Mouse (Mus musculus): ENCODE measurements at regions not wholly inside any gene's neighbourhood (a gene's known extent, or its start where the extent isn't known, plus 50 kb on each side); places are given as distances from the start of the nearest gene placed in this dataset.

- Histone ChIP-seq H3K4me3 (no peak overlapping the region), H3K27ac (no peak overlapping the region), H3K4me1 (replicated peaks) (peaks cover 5% of the 10 kb centered on the region; the same call in 1 of the 2 replicates), H3K36me3 (no peaks in the 10 kb centered on the region), H3K27me3 (ENCODE audit: insufficient read depth, poor library complexity, severe bottlenecking) (no peaks in the 10 kb centered on the region), H3K9me3 (no peaks in the 10 kb centered on the region)
- no peak for DNase-seq (ENCODE audit: low spot score)
- 70% methylated on average over 8 of the region's 8 CpGs for WGBS
Observed at GRCm38 (mm10) chr3:144020189-144020940, 184.7 kb downstream of the Lmo4 start.

- H3K36me3 ChIP-seq, result no peaks in the 10 kb centered on the region
- 91% methylated on average over 2 of the region's 2 CpGs for WGBS
- no peak for DNase-seq (ENCODE audit: low spot score)
- H3K9me3 ChIP-seq, result no peaks in the 10 kb centered on the region
- peaks cover 5% of the 10 kb centered on the region; the same call in 1 of the 2 replicates for H3K4me1 ChIP-seq (replicated peaks)
- H3K4me3 ChIP-seq, result no peak overlapping the region
- no peak overlapping the region for H3K27ac ChIP-seq
- no peaks in the 10 kb centered on the region for H3K27me3 ChIP-seq (ENCODE audit: insufficient read depth, poor library complexity, severe bottlenecking)
Observed at GRCm38 (mm10) chr3:144019293-144019692, 185.7 kb downstream of the Lmo4 start.

- no peak for DNase-seq (ENCODE audit: low spot score)
- peaks cover 5% of the 10 kb centered on the region; the same call in 1 of the 2 replicates for H3K4me1 ChIP-seq (replicated peaks)
- H3K4me3 ChIP-seq, result no peak overlapping the region
- H3K27ac ChIP-seq, result no peak overlapping the region
- H3K36me3 ChIP-seq, result no peaks in the 10 kb centered on the region
- no peaks in the 10 kb centered on the region for H3K9me3 ChIP-seq
- 85% methylated on average over 4 of the region's 4 CpGs for WGBS
- H3K27me3 ChIP-seq (ENCODE audit: insufficient read depth, poor library complexity, severe bottlenecking), result no peaks in the 10 kb centered on the region
Observed at GRCm38 (mm10) chr3:144018559-144018958, 186.5 kb downstream of the Lmo4 start.

GRCm38 (mm10) chr3:144015236-144015635, 189.8 kb downstream of the Lmo4 start:
- WGBS, result 95% methylated on average over 3 of the region's 3 CpGs
- Histone ChIP-seq H3K9me3 (no peaks in the 10 kb centered on the region), H3K4me1 (replicated peaks) (peaks cover 13% of the 10 kb centered on the region), H3K36me3 (no peaks in the 10 kb centered on the region), H3K27me3 (ENCODE audit: insufficient read depth, poor library complexity, severe bottlenecking) (peaks cover 5% of the 10 kb centered on the region; the same call in 1 of the 2 replicates), H3K27ac (no peak overlapping the region), H3K4me3 (no peak overlapping the region)
- no peak for DNase-seq (ENCODE audit: low spot score)

DNA sequence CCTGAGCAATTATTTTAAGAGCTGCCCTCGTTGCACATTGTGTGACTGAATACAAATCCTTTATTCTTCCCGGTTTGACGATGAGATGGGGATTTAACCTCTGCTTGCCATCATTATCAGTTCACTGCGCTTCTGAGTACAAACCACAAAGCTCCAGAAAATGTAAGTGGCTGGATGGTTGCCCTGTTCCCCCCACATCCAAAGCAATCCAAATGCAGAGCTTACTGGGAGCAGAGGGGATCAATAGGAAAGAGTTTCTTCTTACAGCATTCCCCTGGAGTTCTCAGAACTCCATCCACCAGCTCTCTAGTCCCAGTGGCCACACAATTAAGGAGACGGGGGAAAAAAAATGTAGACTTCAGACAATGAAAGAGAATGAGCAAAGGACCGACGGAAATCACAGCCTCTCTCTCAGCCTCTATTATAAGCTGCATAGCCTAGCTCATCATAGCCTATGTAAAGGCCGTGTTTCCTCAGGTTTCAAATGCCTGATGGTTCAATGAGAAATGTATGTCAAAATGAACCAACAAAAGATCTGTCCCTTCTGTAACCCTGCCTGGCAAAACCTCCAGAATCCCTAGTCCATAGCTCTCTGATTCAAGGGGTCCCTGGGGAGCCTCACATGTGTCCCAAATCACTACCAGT, 191.4 kb downstream of the Lmo4 start:
- WGBS, result 75% methylated on average over 8 of the region's 8 CpGs
- H3K4me1 ChIP-seq (replicated peaks), result peaks cover 14% of the 10 kb centered on the region

GRCm38 (mm10) chr3:144012820-144013219, 192.2 kb downstream of the Lmo4 start:
- Histone ChIP-seq H3K4me1 (replicated peaks) (peaks cover 14% of the 10 kb centered on the region), H3K27ac (no peak overlapping the region), H3K9me3 (no peaks in the 10 kb centered on the region), H3K36me3 (no peaks in the 10 kb centered on the region), H3K27me3 (ENCODE audit: insufficient read depth, poor library complexity, severe bottlenecking) (peaks cover 9% of the 10 kb centered on the region; the same call in 1 of the 2 replicates), H3K4me3 (no peak overlapping the region)
- no peak for DNase-seq (ENCODE audit: low spot score)
- 70% methylated on average over 6 of the region's 6 CpGs for WGBS

More for the DNA sequence above, 191.4 kb downstream of the Lmo4 start:
- Histone ChIP-seq H3K9me3 (no peaks in the 10 kb centered on the region), H3K27me3 (ENCODE audit: insufficient read depth, poor library complexity, severe bottlenecking) (peaks cover 9% of the 10 kb centered on the region; the same call in 1 of the 2 replicates), H3K36me3 (no peaks in the 10 kb centered on the region), H3K27ac (no peak overlapping the region), H3K4me3 (no peak overlapping the region)
- DNase-seq (ENCODE audit: low spot score), result no peak

DNA sequence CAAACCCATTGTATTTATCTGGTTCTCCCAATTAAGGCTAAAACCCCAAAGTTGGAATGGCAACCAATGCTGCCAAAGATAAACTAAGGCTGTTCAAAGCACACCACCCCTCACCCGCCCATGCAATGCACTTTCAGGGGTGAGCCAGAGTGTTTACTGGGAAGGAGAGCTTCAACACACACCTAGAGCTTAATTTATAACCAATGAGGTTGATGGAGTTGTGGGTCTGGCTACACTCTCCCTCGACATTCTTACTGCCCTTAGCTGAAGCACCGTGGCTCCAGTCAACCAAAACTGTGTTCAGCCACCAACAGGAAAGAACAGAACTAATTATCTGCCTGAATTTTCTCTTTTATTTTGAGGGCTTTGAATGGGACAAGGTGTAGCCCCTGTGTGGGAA, 192.8 kb downstream of the Lmo4 start:
- H3K36me3 ChIP-seq, result no peaks in the 10 kb centered on the region
- DNase-seq (ENCODE audit: low spot score), result no peak
- H3K9me3 ChIP-seq, result no peaks in the 10 kb centered on the region
- no peak overlapping the region for H3K27ac ChIP-seq
- no peak overlapping the region for H3K4me3 ChIP-seq
- peaks cover 16% of the 10 kb centered on the region for H3K4me1 ChIP-seq (replicated peaks)
- WGBS, result 66% methylated on average over 3 of the region's 3 CpGs
- H3K27me3 ChIP-seq (ENCODE audit: insufficient read depth, poor library complexity, severe bottlenecking), result peaks cover 9% of the 10 kb centered on the region; the same call in 1 of the 2 replicates

- no peaks in the 10 kb centered on the region for H3K9me3 ChIP-seq
- peaks cover 9% of the 10 kb centered on the region for H3K27me3 ChIP-seq (ENCODE audit: insufficient read depth, poor library complexity, severe bottlenecking)
- H3K27ac ChIP-seq, result no peak overlapping the region
- H3K36me3 ChIP-seq, result no peaks in the 10 kb centered on the region
- H3K4me1 ChIP-seq (replicated peaks), result peaks cover 19% of the 10 kb centered on the region
- no peak overlapping the region for H3K4me3 ChIP-seq
- no peak for DNase-seq (ENCODE audit: low spot score)
- WGBS, result 73% methylated on average over 12 of the region's 12 CpGs
Observed at GRCm38 (mm10) chr3:144011456-144012025, 193.5 kb downstream of the Lmo4 start.

- peaks cover 19% of the 10 kb centered on the region for H3K4me1 ChIP-seq (replicated peaks)
- 34% methylated on average over 6 of the region's 6 CpGs for WGBS
- H3K27me3 ChIP-seq (ENCODE audit: insufficient read depth, poor library complexity, severe bottlenecking), result peaks cover 18% of the 10 kb centered on the region
- H3K36me3 ChIP-seq, result no peaks in the 10 kb centered on the region
- no peak overlapping the region for H3K27ac ChIP-seq
- no peak for DNase-seq (ENCODE audit: low spot score)
- H3K4me3 ChIP-seq, result no peak overlapping the region
- H3K9me3 ChIP-seq, result no peaks in the 10 kb centered on the region
Observed at GRCm38 (mm10) chr3:144010558-144010957, 194.5 kb downstream of the Lmo4 start.

DNA sequence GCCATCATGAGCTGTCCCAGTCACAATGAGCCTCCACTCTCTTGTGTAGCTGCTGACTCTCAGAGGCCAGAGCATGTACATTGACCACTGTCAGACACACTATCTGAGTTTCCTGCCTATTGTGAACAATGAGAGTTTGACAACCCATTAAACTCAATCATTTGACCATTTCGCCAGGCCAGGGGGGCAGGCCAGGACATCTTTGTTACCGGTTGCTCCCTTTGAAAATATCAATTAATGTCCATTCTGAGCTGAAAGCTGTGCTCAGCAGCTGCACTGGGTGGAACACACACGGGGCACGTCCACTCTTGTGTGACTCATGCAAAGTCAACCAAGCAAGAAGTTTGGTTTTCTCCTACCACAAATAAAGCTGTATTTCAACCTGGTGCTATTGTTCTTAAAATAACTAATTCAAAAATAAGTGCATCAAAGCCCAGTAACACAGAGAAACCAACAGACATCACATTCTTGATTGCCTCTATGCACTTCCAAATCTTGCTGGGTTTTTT, 197.9 kb downstream of the Lmo4 start:
- H3K4me1 ChIP-seq (replicated peaks), result peaks cover 15% of the 10 kb centered on the region
- H3K9me3 ChIP-seq, result no peaks in the 10 kb centered on the region
- no peak overlapping the region for H3K27ac ChIP-seq
- DNase-seq (ENCODE audit: low spot score), result peak; percentile 19
- peaks cover 26% of the 10 kb centered on the region for H3K27me3 ChIP-seq (ENCODE audit: insufficient read depth, poor library complexity, severe bottlenecking)
- 35% methylated on average over 4 of the region's 4 CpGs for WGBS
- no peaks in the 10 kb centered on the region for H3K36me3 ChIP-seq
- H3K4me3 ChIP-seq, result no peak overlapping the region

- H3K4me3 ChIP-seq, result no peak overlapping the region
- H3K4me1 ChIP-seq (replicated peaks), result no peaks in the 10 kb centered on the region
- no peaks in the 10 kb centered on the region for H3K36me3 ChIP-seq
- no peaks in the 10 kb centered on the region for H3K27me3 ChIP-seq (ENCODE audit: insufficient read depth, poor library complexity, severe bottlenecking)
- no peaks in the 10 kb centered on the region for H3K9me3 ChIP-seq
- no peak overlapping the region for H3K27ac ChIP-seq
- 92% methylated on average over 8 of the region's 8 CpGs for WGBS
- DNase-seq (ENCODE audit: low spot score), result no peak
Observed at GRCm38 (mm10) chr3:143997909-143998308, 207.1 kb downstream of the Lmo4 start.

DNA sequence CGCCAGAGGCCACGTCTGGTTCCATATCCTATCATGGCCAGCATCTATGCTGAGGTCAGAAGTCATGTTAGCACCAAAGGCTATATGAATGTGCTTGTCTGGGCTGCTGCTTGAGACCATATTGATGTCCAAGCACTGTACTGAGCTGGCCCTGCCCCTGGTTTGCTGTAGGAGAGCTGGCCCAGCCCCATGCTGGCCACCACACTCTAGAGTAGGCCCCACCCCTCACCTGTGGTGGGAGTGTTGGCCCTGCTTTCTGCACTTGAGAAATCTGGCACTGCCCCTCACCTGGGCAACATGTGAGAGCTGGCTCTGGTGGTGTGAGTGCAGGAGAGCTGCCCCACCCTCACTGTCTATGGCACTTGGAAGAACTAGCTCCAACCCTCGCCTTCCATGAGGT, 210.0 kb downstream of the Lmo4 start:
- no peaks in the 10 kb centered on the region for H3K27me3 ChIP-seq (ENCODE audit: insufficient read depth, poor library complexity, severe bottlenecking)
- no peak for DNase-seq (ENCODE audit: low spot score)
- H3K4me1 ChIP-seq (replicated peaks), result no peaks in the 10 kb centered on the region
- H3K4me3 ChIP-seq, result no peak overlapping the region
- no peaks in the 10 kb centered on the region for H3K9me3 ChIP-seq
- WGBS, result 97% methylated on average over 3 of the region's 3 CpGs
- no peaks in the 10 kb centered on the region for H3K36me3 ChIP-seq
- H3K27ac ChIP-seq, result no peak overlapping the region

GRCm38 (mm10) chr3:143988991-143989390, 216.0 kb downstream of the Lmo4 start:
- Histone ChIP-seq H3K27me3 (ENCODE audit: insufficient read depth, poor library complexity, severe bottlenecking) (no peaks in the 10 kb centered on the region), H3K36me3 (no peaks in the 10 kb centered on the region), H3K4me1 (replicated peaks) (0 out of 2 replicates have a peak, but pooled peaks cover 3% of the 10 kb centered on the region), H3K9me3 (0 out of 2 replicates have a peak, but pooled peaks cover 3% of the 10 kb centered on the region), H3K27ac (no peak overlapping the region), H3K4me3 (no peak overlapping the region)
- DNase-seq (ENCODE audit: low spot score), result no peak
- WGBS, result 86% methylated on average over 4 of the region's 4 CpGs

Data from hindbrain, embryonic 10.5 days (tissue).